Mouse (Mus musculus): Measurements from ENCODE around the gene Nlrp6. TPM values are rescaled to one million over a fixed set of nuclear protein-coding genes. Genes with fewer than 3 reads are reported as not detected.
A peak's percentile ranks its signal among the peaks of the same experiment; 100 is the strongest.
"Not testable (repeated sequence)": the region's sequence is repeated elsewhere in the genome, so short reads cannot be mapped to it uniquely, and the experiment has no call there.

Gene Nlrp6
- total RNA-seq (2021), result under 1 TPM; 0.47 to 0.51 TPM
- long read RNA-seq, experiment 1, partial matches to known transcripts, result 1 of 1 reads
- long read RNA-seq, experiment 1, other reads (novel, unspliced or antisense), result 0 of 1 reads
- long read RNA-seq, experiment 2, result 0 reads

GRCm38 (mm10) chr7:140920418-140921029 lies at the start of gene Nlrp6:
Nlrp6 (plus strand) TSS chr7:140920902.
- DNase-seq (ENCODE audit: low spot score in 2 of 2), result no peak

GRCm38 (mm10) chr7:140874224-140874623 lies 46.5 kb upstream of the Nlrp6 start:
- no peak for DNase-seq (ENCODE audit: low spot score in 2 of 2)

GRCm38 (mm10) chr7:140877364-140877763 lies 43.3 kb upstream of the Nlrp6 start:
- DNase-seq (ENCODE audit: low spot score in 2 of 2), result no peak

- no peak for DNase-seq (ENCODE audit: low spot score in 2 of 2)
Observed at GRCm38 (mm10) chr7:140879355-140879754, 41.3 kb upstream of the Nlrp6 start.

GRCm38 (mm10) chr7:140880419-140880818 lies 40.3 kb upstream of the Nlrp6 start:
- no peak for DNase-seq (ENCODE audit: low spot score in 2 of 2)

GRCm38 (mm10) chr7:140880865-140881515 lies 39.7 kb upstream of the Nlrp6 start:
- no peak for DNase-seq (ENCODE audit: low spot score in 2 of 2)

GRCm38 (mm10) chr7:140881696-140882468 lies 38.8 kb upstream of the Nlrp6 start, which contains the start of the genes Psmd13 and Sirt3:
Psmd13 (plus strand) TSS chr7:140881968.
Sirt3 (minus strand) TSS chr7:140882309.
- DNase-seq (ENCODE audit: low spot score in 2 of 2), result peak; percentile 95 to 97

- no peak for DNase-seq (ENCODE audit: low spot score in 2 of 2)
Observed at GRCm38 (mm10) chr7:140882469-140882803, 38.3 kb upstream of the Nlrp6 start.

GRCm38 (mm10) chr7:140890636-140891035 lies 30.1 kb upstream of the Nlrp6 start:
- not testable (repeated sequence) for DNase-seq (ENCODE audit: low spot score in 2 of 2)

- DNase-seq (ENCODE audit: low spot score in 2 of 2), result no peak
Observed at GRCm38 (mm10) chr7:140894031-140894430, 26.7 kb upstream of the Nlrp6 start.

- DNase-seq (ENCODE audit: low spot score in 2 of 2), result no peak
Observed at GRCm38 (mm10) chr7:140894611-140895010, 26.1 kb upstream of the Nlrp6 start.

- no peak for DNase-seq (ENCODE audit: low spot score in 2 of 2)
Observed at GRCm38 (mm10) chr7:140897863-140898262, 22.8 kb upstream of the Nlrp6 start.

GRCm38 (mm10) chr7:140899121-140899520 lies 21.6 kb upstream of the Nlrp6 start:
- DNase-seq (ENCODE audit: low spot score in 2 of 2), result no peak

- DNase-seq (ENCODE audit: low spot score in 2 of 2), result no peak
Observed at GRCm38 (mm10) chr7:140900220-140900619, 20.5 kb upstream of the Nlrp6 start, which contains the start of gene Cox8b. Cox8b (minus strand) TSS chr7:140900446.

GRCm38 (mm10) chr7:140902036-140902875 lies 18.4 kb upstream of the Nlrp6 start:
- no peak for DNase-seq (ENCODE audit: low spot score in 2 of 2)

GRCm38 (mm10) chr7:140903212-140903611 lies 17.5 kb upstream of the Nlrp6 start:
- peak; percentile 65 to 78 for DNase-seq (ENCODE audit: low spot score in 2 of 2)

GRCm38 (mm10) chr7:140905642-140906081 lies 15.0 kb upstream of the Nlrp6 start:
- DNase-seq (ENCODE audit: low spot score in 2 of 2), result no peak

GRCm38 (mm10) chr7:140907131-140907530 lies 13.6 kb upstream of the Nlrp6 start:
- DNase-seq (ENCODE audit: low spot score in 2 of 2), result no peak

GRCm38 (mm10) chr7:140907697-140908096 lies 13.0 kb upstream of the Nlrp6 start:
- no peak for DNase-seq (ENCODE audit: low spot score in 2 of 2)

GRCm38 (mm10) chr7:140908181-140908580 lies 12.5 kb upstream of the Nlrp6 start:
- DNase-seq (ENCODE audit: low spot score in 2 of 2), result no peak

- peak; percentile 73 for DNase-seq (ENCODE audit: low spot score in 2 of 2)
Observed at GRCm38 (mm10) chr7:140908634-140909107, 12.0 kb upstream of the Nlrp6 start.

Measured in left cerebral cortex, adult 18-20 months (tissue).